Mouse (Mus musculus) intestine, embryonic 14.5 days (tissue): Measurements from ENCODE around the gene Tpd52l2. TPM values are rescaled to one million over a fixed set of nuclear protein-coding genes. Genes with fewer than 3 reads are reported as not detected.
A peak's percentile ranks its signal among the peaks of the same experiment; 100 is the strongest.

Experiments used
- ATAC-seq: fragments of 200-750 bp; cut with Nextera tagmentation; replicated peaks from 2 replicates; pipeline ENCODE4 v1.8.0; 2017; ENCODE audit warnings: low read depth, moderate number of reproducible peaks, moderate TSS enrichment, moderate library complexity; ENCODE audit not compliant: low FRiP score, low TSS enrichment
- DNase-seq: peaks from one replicate; pipeline ENCODE4 v3.0.0-alpha.2; 2018; ENCODE audit warnings: low spot score
- H3K27ac ChIP-seq: fragments of 300-500 bp; sonication (generic); 2 replicates; pipeline ENCODE4 v1.5.1; 2014; ENCODE audit warnings: low read depth, mild to moderate bottlenecking, control low read depth
- H3K27me3 ChIP-seq: fragments of 300-500 bp; sonication (generic); replicated peaks from 2 replicates; pipeline ENCODE4 v1.6.1; 2014; ENCODE audit warnings: low read length, control low read depth; ENCODE audit not compliant: control insufficient read depth, insufficient read depth
- H3K36me3 ChIP-seq: fragments of 300-500 bp; sonication (generic); 2 replicates; pipeline ENCODE4 v1.6.1; 2014; ENCODE audit warnings: low read length, control low read depth; ENCODE audit not compliant: control insufficient read depth, insufficient read depth
- H3K4me1 ChIP-seq: fragments of 300-500 bp; sonication (generic); replicated peaks from 2 replicates; pipeline ENCODE4 v1.6.1; 2014; ENCODE audit warnings: low read length, control low read depth, mixed read lengths; ENCODE audit not compliant: control insufficient read depth, insufficient read depth
- H3K4me2 ChIP-seq: fragments of 300-500 bp; sonication (generic); 2 replicates; pipeline ENCODE4 v1.6.1; 2014; ENCODE audit warnings: low read length
- H3K4me3 ChIP-seq: fragments of 300-500 bp; sonication (generic); 2 replicates; pipeline ENCODE4 v1.5.1; 2014; ENCODE audit warnings: low read depth, low read length, control low read depth, mixed read lengths
- H3K9ac ChIP-seq: fragments of 300-500 bp; sonication (generic); 2 replicates; pipeline ENCODE4 v1.6.1; 2014; ENCODE audit warnings: mild to moderate bottlenecking, low read length
- H3K9me3 ChIP-seq: fragments of 300-500 bp; sonication (generic); 2 replicates; pipeline ENCODE4 v1.6.1; 2016; ENCODE audit warnings: low read length, control low read depth; ENCODE audit not compliant: control insufficient read depth
- WGBS: fragments of 180-500 bp; shearing (Covaris S2); extraction: QIAGEN DNeasy Blood & Tissue Kit; methylation state at CpG from one replicate; pipeline ENCODE4 v1.1.7; 2014; 5-methylcytosine and 5-hydroxymethylcytosine counted together
- polyA plus RNA-seq: library from polyadenylated mRNA; unstranded; fragments of >200 nt; fragmentation: Nextera tagmentation; extraction: Ambion mirVana; gene quantifications from 2 replicates; pipeline ENCODE4 v1.2.1, GENCODE M21; 2014

Tpd52l2 gene
- 152 and 172 TPM in 2 replicates for polyA plus RNA-seq

- Histone ChIP-seq H3K9ac (peak within 1 kb of the TSS; percentile 92), H3K27ac (peak within 1 kb of the TSS; percentile 96), H3K27me3 (no peaks in the 10 kb centered on the region), H3K4me2 (peak within 1 kb of the TSS; percentile 90), H3K9me3 (no peaks in the 10 kb centered on the region), H3K36me3 (peaks cover 30% of the 10 kb centered on the region), H3K4me1 (peaks cover 14% of the 10 kb centered on the region), H3K4me3 (peak within 1 kb of the TSS; percentile 99)
- WGBS, result under 1% methylated on average over 46 of the region's 46 CpGs
- DNase-seq (peak; percentile 92), ATAC-seq (peak; percentile 97)
These were observed at the start of gene Tpd52l2 for GRCm38 (mm10) chr2:181496831-181497547. Tpd52l2 (plus strand) TSS chr2:181497142.

- no peak for ATAC-seq
- H3K4me3 ChIP-seq, result no peak overlapping the region
- DNase-seq, result no peak
- H3K27me3 ChIP-seq, result no peaks in the 10 kb centered on the region; the same call in 1 of the 2 replicates
- no peak overlapping the region for H3K27ac ChIP-seq
- H3K4me1 ChIP-seq, result 0 out of 2 replicates have a peak, but pooled peaks cover 4% of the 10 kb centered on the region
- H3K9ac ChIP-seq, result no peak overlapping the region
- H3K36me3 ChIP-seq, result no peaks in the 10 kb centered on the region
- H3K4me2 ChIP-seq, result no peak overlapping the region
- H3K9me3 ChIP-seq, result no peaks in the 10 kb centered on the region
- WGBS, result 79% methylated on average over 4 of the region's 4 CpGs
These were observed 44.8 kb upstream of the Tpd52l2 start for GRCm38 (mm10) chr2:181452181-181452580.

GRCm38 (mm10) chr2:181453274-181453673 lies 43.7 kb upstream of the Tpd52l2 start:
- no peak for DNase-seq
- Histone ChIP-seq H3K36me3 (no peaks in the 10 kb centered on the region), H3K4me1 (0 out of 2 replicates have a peak, but pooled peaks cover 4% of the 10 kb centered on the region), H3K4me2 (no peak overlapping the region), H3K9me3 (no peaks in the 10 kb centered on the region), H3K9ac (no peak overlapping the region), H3K27me3 (no peaks in the 10 kb centered on the region; the same call in 1 of the 2 replicates), H3K27ac (no peak overlapping the region), H3K4me3 (no peak overlapping the region)
- 57% methylated on average over 1 of the region's 1 CpGs for WGBS
- no peak for ATAC-seq

GRCm38 (mm10) chr2:181455899-181456298 lies 41.0 kb upstream of the Tpd52l2 start:
- H3K4me3 ChIP-seq, result no peak overlapping the region
- no peak overlapping the region for H3K9ac ChIP-seq
- H3K9me3 ChIP-seq, result no peaks in the 10 kb centered on the region
- H3K36me3 ChIP-seq, result no peaks in the 10 kb centered on the region
- H3K4me1 ChIP-seq, result peaks cover 8% of the 10 kb centered on the region
- DNase-seq, result no peak
- ATAC-seq, result no peak
- H3K27me3 ChIP-seq, result no peaks in the 10 kb centered on the region; the same call in 1 of the 2 replicates
- 63% methylated on average over 2 of the region's 2 CpGs for WGBS
- H3K4me2 ChIP-seq, result no peak overlapping the region
- no peak overlapping the region for H3K27ac ChIP-seq

GRCm38 (mm10) chr2:181457831-181458230 lies 39.1 kb upstream of the Tpd52l2 start:
- no peak for ATAC-seq
- Histone ChIP-seq H3K4me2 (peak overlapping the region; percentile 84), H3K4me3 (peak overlapping the region; percentile 72), H3K27me3 (no peaks in the 10 kb centered on the region; the same call in 1 of the 2 replicates), H3K27ac (no peak overlapping the region), H3K36me3 (no peaks in the 10 kb centered on the region), H3K9ac (0 out of 2 replicates have a peak overlapping the region, but pooled peaks have one; percentile 67), H3K9me3 (no peaks in the 10 kb centered on the region), H3K4me1 (peaks cover 10% of the 10 kb centered on the region)
- DNase-seq, result no peak
- WGBS, result 4% methylated on average over 15 of the region's 15 CpGs

- Histone ChIP-seq H3K9ac (peak overlapping the region; percentile 67), H3K36me3 (no peaks in the 10 kb centered on the region), H3K4me2 (peak overlapping the region; percentile 84), H3K4me1 (peaks cover 13% of the 10 kb centered on the region), H3K27me3 (no peaks in the 10 kb centered on the region; the same call in 1 of the 2 replicates), H3K4me3 (peak overlapping the region; percentile 72), H3K9me3 (no peaks in the 10 kb centered on the region), H3K27ac (peak overlapping the region; percentile 12; the same call in 1 of the 2 replicates)
- WGBS, result under 1% methylated on average over 57 of the region's 72 CpGs
- peak; percentile 78 for DNase-seq
- no peak; the same call in 1 of the 2 replicates for ATAC-seq
These were observed 38.4 kb upstream of the Tpd52l2 start for GRCm38 (mm10) chr2:181458411-181459152.

- peak within 1 kb of the TSS; percentile 49; the same call in 1 of the 2 replicates for H3K27ac ChIP-seq
- peaks cover 13% of the 10 kb centered on the region for H3K4me1 ChIP-seq
- H3K9me3 ChIP-seq, result no peaks in the 10 kb centered on the region
- DNase-seq (no peak), ATAC-seq (peak; percentile 93)
- H3K9ac ChIP-seq, result peak within 1 kb of the TSS; percentile 67
- H3K4me3 ChIP-seq, result peak within 1 kb of the TSS; percentile 72
- WGBS, result 1% methylated on average over 60 of the region's 83 CpGs
- H3K36me3 ChIP-seq, result no peaks in the 10 kb centered on the region
- no peaks in the 10 kb centered on the region; the same call in 1 of the 2 replicates for H3K27me3 ChIP-seq
- peak within 1 kb of the TSS; percentile 84 for H3K4me2 ChIP-seq
These were observed 37.7 kb upstream of the Tpd52l2 start, which contains the start of gene Zbtb46 for GRCm38 (mm10) chr2:181459153-181459672. Zbtb46 (minus strand) TSS chr2:181459426.
